Mouse (Mus musculus): Measurements from ENCODE around the gene Mr1. TPM values are rescaled to one million over a fixed set of nuclear protein-coding genes. Genes with fewer than 3 reads are reported as not detected.

Mr1 gene
- total RNA-seq, 2 experiments from 2014 or later: 8.1 to 11.5 TPM

DNA sequence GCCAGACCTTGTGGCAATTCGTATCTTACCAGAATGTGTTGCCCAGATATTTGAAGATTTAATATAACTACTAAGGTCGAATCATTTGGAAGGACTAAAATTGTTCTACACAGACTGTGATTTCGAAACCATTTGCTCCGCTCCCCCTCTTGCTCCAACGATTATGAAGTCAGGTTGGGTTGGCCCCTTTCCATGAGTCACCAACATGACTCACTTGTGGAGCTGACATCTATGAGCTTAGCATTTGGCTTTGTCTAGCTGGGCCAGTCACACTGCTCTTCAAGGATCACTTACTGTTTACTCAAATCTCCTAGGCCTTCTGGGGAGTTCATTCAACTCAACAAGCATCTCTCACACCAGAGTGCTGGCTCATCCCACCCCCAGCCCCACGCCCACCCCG lies 7.8 kb downstream of the Mr1 start:
- DNase-seq: peak in 1 of 2 experiments; percentile 63
- intact Hi-C loops (cut with DNase I): loop anchor here (1.0 to 5.0 kb wide), 2 partner anchors 51 to 80 kb away; no protein-coding TSS in a partner anchor

- intact Hi-C loops (cut with DNase I): loop anchor here (5.0 kb wide), 1 partner anchor 48 kb away; no protein-coding TSS in a partner anchor
- no peak for DNase-seq
Observed at GRCm38 (mm10) chr1:155134866-155135265, 11.7 kb downstream of the Mr1 start.

DNA sequence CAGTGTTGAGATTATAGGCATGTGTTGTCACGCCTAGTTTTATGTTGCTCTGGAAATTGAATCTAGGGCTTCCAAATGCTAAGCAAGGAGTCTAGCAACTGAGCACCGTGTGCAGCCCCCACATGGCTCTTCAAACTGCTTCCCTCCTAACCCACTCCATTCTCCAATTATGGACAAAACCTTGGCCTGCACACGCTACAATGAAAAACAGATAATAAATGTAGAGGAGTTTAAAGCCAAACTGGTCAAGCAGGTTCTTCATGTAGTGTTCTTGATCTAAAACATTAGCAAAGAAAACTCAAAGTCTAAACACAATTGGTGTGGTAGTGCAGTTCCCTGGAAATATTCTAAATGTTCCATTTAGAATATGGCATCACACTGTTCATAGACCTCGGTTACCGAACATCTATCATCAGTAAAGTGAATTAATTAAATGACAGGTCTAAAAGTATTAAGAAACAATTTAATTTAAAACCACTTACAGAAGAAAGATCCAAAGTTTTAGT lies 19.1 kb downstream of the Mr1 start:
- DNase-seq: no peak
- intact Hi-C loops (cut with DNase I): no loop called here

DNA sequence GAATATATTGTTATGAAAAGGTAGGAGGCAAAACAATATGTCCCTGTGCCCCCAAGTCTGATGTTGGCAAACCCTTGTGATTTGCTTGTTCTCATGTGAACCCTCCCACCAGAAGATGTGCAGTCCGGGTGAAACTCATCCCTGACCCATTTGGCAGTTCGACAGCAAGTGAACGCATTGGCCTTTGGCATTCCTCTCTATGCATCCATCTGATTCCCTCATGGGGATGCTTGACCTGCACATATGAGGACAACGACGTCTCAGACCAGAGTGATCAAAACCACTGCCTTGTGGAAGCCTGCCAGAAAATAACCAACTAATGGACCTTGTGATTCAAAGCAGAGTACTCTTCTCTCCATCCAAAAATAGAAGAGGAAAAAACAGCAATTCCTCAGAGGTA lies 19.9 kb downstream of the Mr1 start:
- no peak for DNase-seq
- intact Hi-C loops (cut with DNase I): no loop called here

DNA sequence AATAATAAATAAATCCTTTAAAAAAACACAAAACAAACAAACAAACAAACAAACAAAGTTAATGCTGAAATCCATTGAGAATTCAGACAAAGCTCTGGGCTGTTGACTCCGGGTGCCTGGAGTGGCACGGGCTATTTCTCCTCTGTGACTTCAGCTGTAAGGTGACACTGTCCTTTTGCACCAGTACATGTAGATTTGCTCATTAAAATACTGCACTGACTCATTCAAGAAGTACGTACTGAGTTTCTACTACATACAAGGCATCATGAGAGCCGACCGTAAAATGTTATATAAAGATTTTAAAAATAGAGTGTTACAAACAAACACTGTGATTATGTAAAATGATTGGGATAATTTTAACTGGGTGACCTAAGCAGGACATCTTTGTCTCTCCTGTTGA lies 22.2 kb downstream of the Mr1 start:
- no peak for DNase-seq
- intact Hi-C loops (cut with DNase I): no loop called here

GRCm38 (mm10) chr1:155121977-155122939 lies 24.4 kb downstream of the Mr1 start:
- intact Hi-C loops (cut with DNase I): no loop called here
- peak; percentile 77 to 79 for DNase-seq

GRCm38 (mm10) chr1:155119719-155120118 lies 26.9 kb downstream of the Mr1 start:
- intact Hi-C loops (cut with DNase I): no loop called here
- DNase-seq: no peak

DNA sequence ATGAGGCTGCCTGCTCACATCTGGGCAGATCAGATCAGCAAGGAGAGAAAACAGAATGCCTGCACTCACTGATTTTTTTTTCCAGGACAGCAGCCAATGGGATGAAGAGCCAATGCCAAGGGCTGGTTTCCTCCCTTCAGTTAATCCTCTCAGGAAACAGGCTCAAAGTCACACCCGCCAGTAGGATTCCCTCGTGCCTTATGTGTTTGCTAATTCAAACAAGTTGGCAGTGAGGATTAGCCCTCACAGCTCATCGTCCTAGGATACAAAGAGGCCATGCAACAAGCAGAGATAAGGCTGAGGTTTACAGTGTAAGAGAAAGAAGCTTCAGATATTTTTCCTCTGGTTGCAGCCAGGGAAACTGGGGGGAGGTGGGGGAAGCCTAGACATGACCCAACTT lies 32.7 kb downstream of the Mr1 start:
- intact Hi-C loops (cut with DNase I): no loop called here
- no peak for DNase-seq

GRCm38 (mm10) chr1:155112875-155113274 lies 33.7 kb downstream of the Mr1 start:
- DNase-seq: no peak
- intact Hi-C loops (cut with DNase I): no loop called here

GRCm38 (mm10) chr1:155112118-155112517 lies 34.5 kb downstream of the Mr1 start:
- DNase-seq: no peak
- intact Hi-C loops (cut with DNase I): no loop called here

DNA sequence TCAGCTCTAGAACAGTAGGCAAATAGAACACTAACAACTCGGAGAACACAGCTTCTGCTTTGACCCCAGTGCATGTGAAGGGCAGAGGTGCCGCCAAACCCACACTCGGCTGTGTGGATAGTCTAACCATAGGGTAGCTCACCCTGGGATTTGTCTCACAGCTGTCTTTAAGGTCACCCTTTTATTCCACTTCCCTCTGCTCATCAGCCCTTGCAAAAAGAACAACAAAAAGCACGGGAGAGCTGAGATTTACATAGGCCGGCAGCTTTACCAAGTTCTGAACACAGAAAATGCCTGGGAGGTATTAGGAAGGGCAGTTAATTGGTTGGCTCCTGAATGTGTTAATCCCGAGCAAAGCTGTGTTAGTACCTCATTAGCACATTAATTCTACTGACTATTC lies 35.1 kb downstream of the Mr1 start:
- DNase-seq: no peak
- intact Hi-C loops (cut with DNase I): no loop called here

GRCm38 (mm10) chr1:155109387-155110350 lies 36.9 kb downstream of the Mr1 start:
- intact Hi-C loops (cut with DNase I): no loop called here
- no peak for DNase-seq

- intact Hi-C loops (cut with DNase I): no loop called here
- DNase-seq: no peak
Observed at GRCm38 (mm10) chr1:155108412-155108811, 38.2 kb downstream of the Mr1 start.

- intact Hi-C loops (cut with DNase I): no loop called here
- DNase-seq: no peak
Observed at GRCm38 (mm10) chr1:155107843-155108242, 38.8 kb downstream of the Mr1 start.

- intact Hi-C loops (cut with DNase I): no loop called here
- no peak for DNase-seq
Observed at GRCm38 (mm10) chr1:155106310-155106709, 40.3 kb downstream of the Mr1 start.

DNA sequence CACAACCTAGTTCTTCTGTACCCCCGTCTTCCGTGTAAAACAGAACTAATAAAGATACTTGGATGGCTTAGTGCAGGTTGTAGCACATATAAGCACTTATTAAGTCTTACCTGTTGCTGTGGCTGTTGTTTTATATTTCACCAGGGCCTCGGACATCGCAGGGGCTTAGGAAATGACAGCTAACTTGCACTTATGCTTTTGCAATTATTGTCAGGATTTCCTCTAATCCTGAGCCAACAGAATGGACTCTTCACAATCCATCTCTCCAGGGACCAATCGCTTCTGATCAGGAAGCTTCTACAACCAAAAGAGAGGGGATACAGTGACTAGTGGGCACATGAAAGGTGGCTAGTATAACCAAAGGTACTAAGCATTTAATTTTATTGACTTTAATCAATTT lies 42.6 kb downstream of the Mr1 start:
- DNase-seq: no peak
- intact Hi-C loops (cut with DNase I): no loop called here

DNA sequence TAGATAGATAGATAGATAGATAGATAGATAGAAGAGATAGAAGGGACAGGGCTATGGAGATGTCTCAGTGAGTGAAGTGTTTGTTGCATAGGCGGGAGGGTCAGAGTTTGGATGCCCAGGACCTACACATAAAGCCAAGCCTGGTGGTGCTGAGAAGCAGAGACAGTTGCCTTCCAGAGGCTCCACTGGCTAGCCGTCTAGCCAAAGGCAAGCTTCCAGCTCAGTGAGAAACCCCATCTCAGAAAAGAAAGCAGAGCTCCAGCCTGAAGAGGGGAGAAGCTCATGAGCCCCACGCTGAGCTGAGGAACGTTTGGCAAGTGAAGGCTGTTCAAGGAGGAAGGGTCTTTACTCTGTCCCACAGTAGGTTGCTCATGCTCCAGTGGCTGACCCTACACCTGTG lies 44.0 kb downstream of the Mr1 start:
- peak in 1 of 2 experiments; percentile 10 for DNase-seq
- intact Hi-C loops (cut with DNase I): no loop called here

DNA sequence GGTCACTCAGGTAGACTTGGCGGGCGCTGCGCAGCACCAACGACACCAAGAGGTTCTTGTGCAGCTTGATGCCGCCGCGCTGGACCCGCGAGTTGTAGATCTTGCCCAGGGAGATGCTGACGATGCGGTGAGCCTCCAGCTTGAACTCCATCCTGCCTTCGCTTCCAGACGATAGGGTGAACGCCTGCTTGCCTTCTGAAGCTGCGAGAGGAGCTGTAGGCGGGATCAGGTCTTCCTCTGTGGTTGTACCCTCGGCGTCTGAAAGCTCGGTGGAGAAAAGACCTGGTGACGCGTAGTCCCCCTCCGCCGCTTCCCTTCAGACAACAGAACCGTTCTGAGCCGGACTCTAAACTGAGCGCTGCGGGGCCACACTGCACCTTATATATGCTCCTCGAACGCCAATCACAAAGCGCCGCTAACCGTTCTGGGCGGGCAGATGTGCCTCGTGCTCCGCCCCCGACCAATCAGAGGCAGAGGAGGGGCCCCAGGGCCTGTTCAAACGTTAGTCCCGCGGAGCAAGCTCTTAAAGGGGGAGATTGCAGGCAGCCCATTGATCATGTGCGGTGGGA lies 47.2 kb downstream of the Mr1 start, which contains the start of gene Ier5:
Ier5 (minus strand) TSS at position 357 of the 569 bp plus-strand sequence.
- intact Hi-C loops (cut with DNase I): loop anchor here (2.0 kb wide), 1 partner anchor 51 kb away; no protein-coding TSS in a partner anchor
- DNase-seq: peak; percentile 93 to 96

DNA sequence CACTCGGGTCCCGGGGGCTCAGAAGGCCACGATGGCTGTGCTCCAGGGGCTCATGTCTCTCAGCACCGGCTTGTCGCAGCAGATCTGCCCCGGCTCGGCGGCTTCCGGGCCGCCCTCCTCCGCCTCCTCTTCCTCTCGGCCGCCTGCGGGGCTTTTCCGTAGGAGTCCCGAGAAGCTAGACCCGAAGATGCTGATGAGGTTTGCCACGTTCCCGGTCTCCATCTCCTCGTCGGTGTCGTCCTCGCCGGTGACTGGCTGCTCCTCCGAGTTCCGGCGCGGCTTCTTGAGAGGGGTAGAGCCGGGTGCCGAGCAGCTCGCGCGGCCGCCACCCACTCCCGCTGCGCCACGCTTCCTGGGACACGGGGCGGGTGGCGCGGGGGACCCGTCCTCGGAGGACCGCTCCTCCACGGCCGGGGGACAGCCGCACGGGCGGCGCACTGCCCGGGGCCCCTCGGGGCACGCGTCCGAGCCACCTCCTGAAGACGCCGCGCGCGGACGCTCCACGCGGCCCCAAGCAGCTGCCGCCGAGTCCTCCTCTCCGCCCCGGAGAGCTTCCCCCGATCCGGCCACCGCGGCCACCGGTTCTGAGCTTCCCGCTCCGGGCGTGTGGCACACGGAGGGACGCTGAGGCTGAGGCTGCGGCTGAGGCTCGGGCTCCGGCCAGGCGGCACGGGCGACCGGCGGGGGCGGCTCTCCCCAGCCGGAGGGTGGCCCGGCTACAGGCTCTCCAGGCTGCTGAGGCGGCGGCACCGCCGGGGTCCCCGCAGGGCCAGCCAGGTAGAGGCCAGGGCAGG lies 47.9 kb downstream of the Mr1 start:
- intact Hi-C loops (cut with DNase I): loop anchor here (2.0 kb wide), 1 partner anchor 50 kb away; no protein-coding TSS in a partner anchor

More for the DNA sequence above, 47.9 kb downstream of the Mr1 start:
- peak in 1 of 2 experiments; percentile 70 for DNase-seq
